Mouse (Mus musculus) cerebellum, adult 2 months (tissue): ENCODE results near the gene Agrp.

Source experiments
- CTCF ChIP-seq: fragments of 200-500 bp; IDR thresholded peaks from 2 replicates; pipeline ENCODE4 v1.5.1; 2011; ENCODE audit warnings: low read depth, mild to moderate bottlenecking, control low read depth, low read length, moderate library complexity, borderline replicate concordance; ENCODE audit not compliant: insufficient read depth
- POLR2A ChIP-seq: fragments of 200-500 bp; IDR thresholded peaks from 2 replicates; pipeline ENCODE4 v1.6.1; 2011; ENCODE audit warnings: low read length, control low read depth, borderline replicate concordance; ENCODE audit not compliant: insufficient read depth

GRCm38 (mm10) chr8:105579719-105580118 is 57.5 kb downstream of the Agrp start:
- no peak for TF ChIP-seq POLR2A
- no peak for TF ChIP-seq CTCF
